Mouse (Mus musculus) layer of hippocampus, adult 9-11 months (tissue): ENCODE data around the gene Ttc5.
"Not testable (repeated sequence)": the region's sequence is repeated elsewhere in the genome, so short reads cannot be mapped to it uniquely, and the experiment has no call there.

ENCODE experiments used
- DNase-seq: peaks from one replicate; pipeline ENCODE4 v3.0.0; 2022

Gene Ttc5

GRCm38 (mm10) chr14:50785251-50785637, at the start of gene Ttc5:
Ttc5 (minus strand) TSS chr14:50785519.
- peak; percentile 80 for DNase-seq

- peak; percentile 16 for DNase-seq
Observed at GRCm38 (mm10) chr14:50834435-50834834, 49.1 kb upstream of the Ttc5 start.

- peak; percentile 85 for DNase-seq
Observed at GRCm38 (mm10) chr14:50833964-50834363, 48.6 kb upstream of the Ttc5 start.

GRCm38 (mm10) chr14:50829878-50830277, 44.6 kb upstream of the Ttc5 start:
- no peak for DNase-seq

GRCm38 (mm10) chr14:50826579-50826978, 41.3 kb upstream of the Ttc5 start:
- peak; percentile 61 for DNase-seq

- peak; percentile 28 for DNase-seq
Observed at GRCm38 (mm10) chr14:50824219-50824618, 38.9 kb upstream of the Ttc5 start.

- no peak for DNase-seq
Observed at GRCm38 (mm10) chr14:50823240-50823639, 37.9 kb upstream of the Ttc5 start.

- DNase-seq = no peak
Observed at GRCm38 (mm10) chr14:50813060-50813459, 27.7 kb upstream of the Ttc5 start.

- DNase-seq = peak; percentile 98
Observed at GRCm38 (mm10) chr14:50807487-50808072, 22.3 kb upstream of the Ttc5 start, which contains the start of the genes Ccnb1ip1 and Parp2. Ccnb1ip1 (minus strand) TSS chr14:50807732. Parp2 (plus strand) TSS chr14:50807841.

GRCm38 (mm10) chr14:50806469-50806868, 21.1 kb upstream of the Ttc5 start:
- DNase-seq = not testable (repeated sequence)

GRCm38 (mm10) chr14:50804683-50805082, 19.4 kb upstream of the Ttc5 start:
- DNase-seq = no peak

GRCm38 (mm10) chr14:50802843-50803562, 17.7 kb upstream of the Ttc5 start:
- no peak for DNase-seq

- DNase-seq = no peak
Observed at GRCm38 (mm10) chr14:50802441-50802840, 17.1 kb upstream of the Ttc5 start.

- DNase-seq = no peak
Observed at GRCm38 (mm10) chr14:50799502-50800259, 14.4 kb upstream of the Ttc5 start.

GRCm38 (mm10) chr14:50798512-50798911, 13.2 kb upstream of the Ttc5 start:
- no peak for DNase-seq

GRCm38 (mm10) chr14:50796464-50796863, 11.1 kb upstream of the Ttc5 start:
- DNase-seq = no peak

GRCm38 (mm10) chr14:50795965-50796364, 10.6 kb upstream of the Ttc5 start:
- no peak for DNase-seq

- DNase-seq = no peak
Observed at GRCm38 (mm10) chr14:50795261-50795935, 10.1 kb upstream of the Ttc5 start.

- DNase-seq = no peak
Observed at GRCm38 (mm10) chr14:50788157-50788556, 2.8 kb upstream of the Ttc5 start.

GRCm38 (mm10) chr14:50784391-50785250, 698 bp downstream of the Ttc5 start:
- DNase-seq = no peak

- no peak for DNase-seq
Observed at GRCm38 (mm10) chr14:50782166-50782565, 3.2 kb downstream of the Ttc5 start.

- no peak for DNase-seq
Observed at GRCm38 (mm10) chr14:50771342-50771741, 14.0 kb downstream of the Ttc5 start.
